Mouse (Mus musculus) heart, embryonic 12.5 days (tissue): ENCODE data around the gene Retnla. TPM values are rescaled to one million over a fixed set of nuclear protein-coding genes. Genes with fewer than 3 reads are reported as not detected.

Experiments used
- polyA plus RNA-seq: library from polyadenylated mRNA; unstranded; fragments of >200 nt; fragmentation: Nextera tagmentation; extraction: Ambion mirVana; gene quantifications from 2 replicates; pipeline ENCODE4 v1.2.1, GENCODE M21; 2016

Gene Retnla
- polyA plus RNA-seq, 1 experiment from 2014 or later = not detected

Other genes with a start within 250 kb of the Retnla start
- gene Trat1, start 70.5 kb upstream of the Retnla start, polyA plus RNA-seq = not detected in 2 replicates
- gene Retnlb, start 25.7 kb upstream of the Retnla start, polyA plus RNA-seq = not detected in 2 replicates
- gene Retnlg, start 30.1 kb downstream of the Retnla start, polyA plus RNA-seq = not detected in 2 replicates
- gene Dzip3, start 151.6 kb downstream of the Retnla start, polyA plus RNA-seq = 22.6 and 27.5 TPM in 2 replicates
- gene Cip2a, start 151.6 kb downstream of the Retnla start, polyA plus RNA-seq = 31.0 TPM in 2 replicates
- 0.03 TPM in 1 of 2 replicates, not detected in the other for gene Myh15, start 214.9 kb downstream of the Retnla start, polyA plus RNA-seq